Mouse (Mus musculus) T-helper 17 cell (primary cell): ENCODE measurements around the gene Gm20388.

ENCODE experiments used
- in situ Hi-C, 2 experiments: fragments of 300-600 bp; cut with MboI, MseI; formaldehyde crosslinking; loops; 1 replicate in 1 of 2; 2 replicates in 1 of 2; pipeline ENCODE4 v1.15.1; 2025; ENCODE audit warnings: high pct_unique_total_duplicates in 2 of 2

Gene Gm20388

GRCm38 (mm10) chr8:120463918-120464584 lies 553.4 kb downstream of the Gm20388 start:
- in situ Hi-C loops: no loop called here

GRCm38 (mm10) chr8:120464585-120464937 lies 553.9 kb downstream of the Gm20388 start:
- in situ Hi-C loops: no loop called here

- in situ Hi-C loops: no loop called here
Measured at GRCm38 (mm10) chr8:120465710-120466109, 555.1 kb downstream of the Gm20388 start.

- in situ Hi-C loops: no loop called here
Measured at GRCm38 (mm10) chr8:120466266-120466665, 555.6 kb downstream of the Gm20388 start.

GRCm38 (mm10) chr8:120467598-120467997 lies 557.0 kb downstream of the Gm20388 start:
- in situ Hi-C loops: no loop called here

GRCm38 (mm10) chr8:120470170-120470569 lies 559.5 kb downstream of the Gm20388 start:
- in situ Hi-C loops: no loop called here

GRCm38 (mm10) chr8:120471166-120471565 lies 560.5 kb downstream of the Gm20388 start:
- in situ Hi-C loops: no loop called here

GRCm38 (mm10) chr8:120471752-120472151 lies 561.1 kb downstream of the Gm20388 start:
- in situ Hi-C loops: no loop called here

- in situ Hi-C loops: no loop called here
Measured at GRCm38 (mm10) chr8:120472230-120472629, 561.6 kb downstream of the Gm20388 start.

GRCm38 (mm10) chr8:120473729-120474364 lies 563.2 kb downstream of the Gm20388 start:
- in situ Hi-C loops: no loop called here

GRCm38 (mm10) chr8:120474496-120475235 lies 564.0 kb downstream of the Gm20388 start:
- in situ Hi-C loops: no loop called here

- in situ Hi-C loops: no loop called here
Measured at GRCm38 (mm10) chr8:120475462-120476201, 565.0 kb downstream of the Gm20388 start.

- in situ Hi-C loops: no loop called here
Measured at GRCm38 (mm10) chr8:120476711-120477575, 566.3 kb downstream of the Gm20388 start.

GRCm38 (mm10) chr8:120478754-120479153 lies 568.1 kb downstream of the Gm20388 start:
- in situ Hi-C loops: no loop called here

GRCm38 (mm10) chr8:120479691-120480090 lies 569.0 kb downstream of the Gm20388 start:
- in situ Hi-C loops: no loop called here

- in situ Hi-C loops: no loop called here
Measured at GRCm38 (mm10) chr8:120482015-120482689, 571.5 kb downstream of the Gm20388 start.

- in situ Hi-C loops: no loop called here
Measured at GRCm38 (mm10) chr8:120484460-120484859, 573.8 kb downstream of the Gm20388 start.

GRCm38 (mm10) chr8:120485116-120485515 lies 574.5 kb downstream of the Gm20388 start:
- in situ Hi-C loops: no loop called here

GRCm38 (mm10) chr8:120485551-120486476 lies 575.2 kb downstream of the Gm20388 start:
- in situ Hi-C loops: no loop called here
